In genomic region chr4:141948822-141949221, GRCm38 (mm10) we compare ENCODE assay signal across 23 mouse cellular contexts.
DNase-seq lines count a peak whose midpoint lies in the region; ATAC-seq and TF ChIP-seq lines count a peak whose summit lies in the region.
"Had no signal": no experiment of that assay in that cellular context is flagged by ENCODE, and none has a peak within 500 bp of the region (broad histone marks: within the 10 kb centered on the region; RNA-seq: fewer than 3 reads in every experiment).

No protein-coding gene starts in this region.

- H3K9me3 ChIP-seq in kidney, embryonic 15.5 days (replicated peaks): no peaks in the 10 kb centered on the region
- no peaks in the 10 kb centered on the region for H3K9me3 ChIP-seq in lung, embryonic 15.5 days
- H3K9me3 ChIP-seq in stomach, embryonic 15.5 days: no peaks in the 10 kb centered on the region
- H3K9me3 ChIP-seq: forebrain, embryonic 12.5 days; hindbrain, embryonic 12.5 days had no signal

- no peak for DNase-seq in frontal cortex, postnatal 36 days (ENCODE audit: low spot score in 2 of 2)
- DNase-seq in kidney, adult 2 months: no peak
- DNase-seq in lung, postnatal 36 days: no peak
- DNase-seq in kidney, postnatal 36 days: no peak
- DNase-seq: adrenal gland, postnatal 10 days; B cell, adult 2 months; cerebellum, adult 11-12 months; cerebellum, adult 9-11 months; cerebellum, postnatal 36 days; gastrocnemius, adult 2 months; gastrocnemius, postnatal 25 days; heart, postnatal 36 days had no signal

- WGBS in kidney, embryonic 15.5 days: 82% methylated on average over 3 of the region's 3 CpGs
- 93% methylated on average over 3 of the region's 3 CpGs for WGBS in kidney, adult 2 months
- WGBS in lung, embryonic 15.5 days: 41% methylated on average over 3 of the region's 3 CpGs
- 78% methylated on average over 3 of the region's 3 CpGs for WGBS in stomach, embryonic 15.5 days

- H3K4me3 ChIP-seq in kidney, embryonic 15.5 days (replicated peaks): no peak overlapping the region
- H3K4me3 ChIP-seq in kidney, adult 2 months (ENCODE audit: insufficient read depth, low read depth, low read length): no peak overlapping the region
- H3K4me3 ChIP-seq in lung, embryonic 15.5 days: no peak overlapping the region
- H3K4me3 ChIP-seq in stomach, embryonic 15.5 days (replicated peaks): no peak overlapping the region
- H3K4me3 ChIP-seq: embryonic facial prominence, embryonic 13.5 days; forebrain, embryonic 12.5 days; gastrocnemius, adult 2 months; hindbrain, embryonic 12.5 days had no signal

- 0 out of 2 replicates have a peak overlapping the region, but pooled peaks have one; percentile 6 for H3K4me2 ChIP-seq in kidney, embryonic 15.5 days
- no peak overlapping the region for H3K4me2 ChIP-seq in lung, embryonic 15.5 days
- no peak overlapping the region for H3K4me2 ChIP-seq in stomach, embryonic 15.5 days
- H3K4me2 ChIP-seq: embryonic facial prominence, embryonic 13.5 days; forebrain, embryonic 12.5 days; heart, embryonic 11.5 days; hindbrain, embryonic 12.5 days had no signal

- no peak overlapping the region for H3K9ac ChIP-seq in kidney, embryonic 15.5 days
- H3K9ac ChIP-seq in lung, embryonic 15.5 days: no peak overlapping the region
- H3K9ac ChIP-seq in stomach, embryonic 15.5 days: no peak overlapping the region
- H3K9ac ChIP-seq: forebrain, embryonic 12.5 days; hindbrain, embryonic 12.5 days had no signal

- no peak for TF ChIP-seq CTCF in kidney, adult 2 months (conservative IDR thresholded peaks at IDR 0.05; ENCODE audit: insufficient read depth, insufficient read length, low read depth, low read length)

- TF ChIP-seq POLR2A in kidney, adult 2 months (IDR thresholded peaks at IDR 0.05; ENCODE audit: low read depth, low read length): no peak

- H3K27ac ChIP-seq in kidney, embryonic 15.5 days: peak overlapping the region; percentile 66
- no peak overlapping the region for H3K27ac ChIP-seq in kidney, adult 2 months (ENCODE audit: insufficient read depth, low read depth, low read length)
- peak overlapping the region; percentile 71 for H3K27ac ChIP-seq in lung, embryonic 15.5 days
- peak overlapping the region; percentile 42; the same call in 1 of the 2 replicates for H3K27ac ChIP-seq in stomach, embryonic 15.5 days
- H3K27ac ChIP-seq: embryonic facial prominence, embryonic 13.5 days; forebrain, embryonic 12.5 days; gastrocnemius, adult 2 months; hindbrain, embryonic 12.5 days had no signal

- peak; percentile 22; the same call in 1 of the 2 replicates for ATAC-seq in frontal cortex, adult (ENCODE audit: low TSS enrichment)
- ATAC-seq in kidney, embryonic 15.5 days (replicated peaks; ENCODE audit: low FRiP score): no peak
- no peak for ATAC-seq in lung, embryonic 15.5 days (ENCODE audit: borderline replicate concordance, extremely low read depth, low FRiP score, low TSS enrichment)
- no peak for ATAC-seq in stomach, embryonic 15.5 days (ENCODE audit: insufficient read depth, low FRiP score, low read depth)
- ATAC-seq: CD4-positive, CD25-positive, alpha-beta regulatory T cell, adult 4 months; hindbrain, embryonic 16.5 days had no signal

- H3K4me1 ChIP-seq in kidney, embryonic 15.5 days: peaks cover 22% of the 10 kb centered on the region
- no peaks in the 10 kb centered on the region for H3K4me1 ChIP-seq in kidney, adult 2 months (ENCODE audit: control insufficient read depth, insufficient read depth, low read length)
- peaks cover 29% of the 10 kb centered on the region for H3K4me1 ChIP-seq in lung, embryonic 15.5 days
- peaks cover 23% of the 10 kb centered on the region for H3K4me1 ChIP-seq in stomach, embryonic 15.5 days
- H3K4me1 ChIP-seq: forebrain, embryonic 12.5 days had no signal

- H3K27me3 ChIP-seq in kidney, embryonic 15.5 days: no peaks in the 10 kb centered on the region
- H3K27me3 ChIP-seq in kidney, adult 2 months (replicated peaks; ENCODE audit: control insufficient read depth, insufficient read depth, low read length): no peaks in the 10 kb centered on the region
- no peaks in the 10 kb centered on the region; the same call in 1 of the 2 replicates for H3K27me3 ChIP-seq in lung, embryonic 15.5 days
- no peaks in the 10 kb centered on the region for H3K27me3 ChIP-seq in stomach, embryonic 15.5 days (replicated peaks)
- H3K27me3 ChIP-seq: embryonic facial prominence, embryonic 13.5 days had no signal

- no peaks in the 10 kb centered on the region for H3K36me3 ChIP-seq in kidney, embryonic 15.5 days
- H3K36me3 ChIP-seq in kidney, adult 2 months (ENCODE audit: control insufficient read depth, insufficient read depth, low read length): no peaks in the 10 kb centered on the region
- no peaks in the 10 kb centered on the region for H3K36me3 ChIP-seq in lung, embryonic 15.5 days
- H3K36me3 ChIP-seq in stomach, embryonic 15.5 days: no peaks in the 10 kb centered on the region
- H3K36me3 ChIP-seq: embryonic facial prominence, embryonic 13.5 days; forebrain, embryonic 12.5 days; G1E; hindbrain, embryonic 12.5 days had no signal
